Mouse (Mus musculus) left cerebral cortex, adult 9 months (tissue): ENCODE data around the gene C1qtnf9.

ENCODE experiments used
- DNase-seq, 2 experiments: peaks; one replicate each; pipeline ENCODE4 v3.0.0; 2022; ENCODE audit warnings: low spot score in 2 of 2

C1qtnf9 gene

DNA sequence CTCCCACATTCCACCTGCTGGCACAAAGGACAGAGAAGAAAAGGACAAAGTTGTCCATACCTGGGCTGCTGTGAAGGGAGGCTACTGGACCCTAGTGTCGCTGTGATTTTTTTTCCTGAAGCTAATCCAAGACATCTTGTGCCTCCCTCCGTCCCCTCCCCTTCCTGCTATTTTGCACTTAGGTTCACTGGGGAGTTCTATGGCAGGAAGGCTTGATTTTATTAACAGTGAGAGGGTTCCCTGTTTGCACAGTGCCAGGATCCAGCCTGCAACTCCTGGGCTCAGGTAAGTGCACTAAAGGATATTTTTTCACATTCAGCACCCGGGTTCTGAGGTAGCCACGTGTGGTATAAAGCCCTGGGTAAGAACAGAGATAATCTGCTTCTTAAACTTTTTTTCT is at the start of gene C1qtnf9:
Gene C1qtnf9 (plus strand): TSS at position 251 of the 400 bp plus-strand sequence.
- DNase-seq, result no peak

DNA sequence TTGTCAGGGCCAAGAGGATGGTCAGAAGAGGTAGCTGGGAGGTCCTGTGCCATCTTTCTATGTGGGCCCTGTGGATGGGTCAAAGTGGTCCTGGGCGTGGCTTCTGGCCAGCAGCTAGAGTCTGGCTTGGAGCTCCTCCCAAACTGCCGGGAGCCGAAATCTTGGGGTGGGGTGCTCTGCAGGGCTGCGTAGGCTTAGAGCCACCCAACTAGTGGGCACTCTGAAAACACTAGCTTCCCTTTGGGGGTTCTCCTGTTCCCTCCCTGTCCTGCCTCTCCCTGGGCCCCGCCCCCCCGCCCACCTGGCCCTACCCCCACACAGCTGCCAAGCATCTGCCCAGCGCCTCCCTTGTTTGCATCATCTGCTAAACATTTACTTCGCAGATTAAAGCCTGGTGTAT is 46.6 kb upstream of the C1qtnf9 start:
- DNase-seq, result no peak

- no peak for DNase-seq
Measured at GRCm38 (mm10) chr14:60721938-60722337, 46.0 kb upstream of the C1qtnf9 start.

DNA sequence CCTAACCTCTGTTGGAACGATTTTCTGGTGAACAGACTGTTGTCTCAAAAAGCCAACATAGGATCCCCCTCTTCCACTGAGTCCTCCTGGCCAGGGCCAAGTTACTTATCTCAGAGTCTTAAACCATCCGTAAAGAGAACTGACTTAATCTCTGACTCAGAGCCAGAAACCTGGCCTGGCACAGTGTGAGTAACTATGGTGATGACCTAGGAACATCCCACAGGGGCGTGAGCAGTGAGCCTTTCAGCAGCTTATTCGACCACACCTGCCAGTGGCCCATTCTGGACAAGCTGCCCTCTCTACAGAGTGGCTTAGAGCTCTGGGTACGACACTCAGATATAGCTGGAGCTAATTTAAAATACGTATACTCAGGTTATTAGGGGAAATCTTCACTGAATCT is 41.8 kb upstream of the C1qtnf9 start:
- no peak for DNase-seq

DNA sequence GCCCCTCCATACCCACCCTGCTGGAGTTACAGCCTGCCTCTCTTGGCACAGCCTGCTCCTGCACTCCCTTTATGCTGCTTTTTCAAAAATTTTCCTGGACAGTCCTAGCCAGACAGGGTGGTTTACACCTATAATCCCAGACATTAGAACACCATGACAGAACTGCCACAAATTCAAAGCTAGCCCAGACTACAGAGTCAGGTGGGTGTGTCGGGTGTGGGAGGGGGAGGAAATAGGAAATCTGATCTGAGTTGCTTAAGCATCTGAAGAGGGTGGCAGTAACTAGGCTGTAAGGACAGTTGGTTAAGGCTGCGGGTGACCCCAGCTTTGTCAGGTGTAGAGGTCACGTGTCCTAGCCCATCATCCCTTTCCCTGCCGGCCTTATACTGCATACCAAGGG is 40.8 kb upstream of the C1qtnf9 start:
- no peak for DNase-seq

DNA sequence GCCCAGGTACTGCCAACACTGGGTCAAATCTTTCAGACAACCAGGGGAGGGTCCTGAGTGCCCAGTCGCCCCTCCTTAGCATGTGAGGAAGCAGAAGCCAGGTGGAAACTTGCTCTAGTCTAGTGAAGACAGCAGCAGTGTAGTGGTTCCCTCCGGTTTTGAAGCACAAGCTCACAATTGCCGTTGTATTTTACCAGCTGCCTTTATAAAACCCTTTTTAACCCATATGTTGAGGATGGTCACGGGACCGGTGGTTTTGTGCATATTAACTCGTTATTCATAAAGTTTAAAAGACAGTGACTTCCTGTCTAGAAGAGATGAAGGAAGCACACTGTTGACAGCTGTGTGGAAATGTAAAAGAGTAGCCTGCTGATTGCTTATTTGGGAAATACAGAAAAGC is 35.9 kb upstream of the C1qtnf9 start:
- no peak for DNase-seq

GRCm38 (mm10) chr14:60732787-60733186 is 35.1 kb upstream of the C1qtnf9 start:
- DNase-seq, result no peak

DNA sequence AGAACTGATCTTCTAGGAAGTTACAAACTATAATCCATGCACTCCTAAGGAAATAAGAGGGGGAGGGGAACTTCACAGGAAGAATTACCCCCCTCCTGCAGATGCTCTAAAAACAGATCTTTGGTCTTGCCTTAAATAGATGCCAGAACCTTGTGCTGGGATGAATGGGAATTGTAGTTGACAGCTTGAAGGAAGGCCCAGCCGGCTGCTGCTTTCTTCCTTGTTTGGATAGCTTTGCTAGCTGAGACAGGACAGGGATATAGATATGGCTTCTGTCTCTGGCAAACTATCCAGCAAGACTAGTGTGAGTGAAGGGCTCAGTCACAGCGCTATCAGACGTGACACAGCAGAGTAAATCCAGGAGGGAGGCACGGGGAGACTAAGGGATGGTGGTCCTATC is 34.2 kb upstream of the C1qtnf9 start:
- no peak for DNase-seq

GRCm38 (mm10) chr14:60735206-60735605 is 32.7 kb upstream of the C1qtnf9 start:
- DNase-seq, result no peak

- DNase-seq, result no peak
Measured at GRCm38 (mm10) chr14:60735848-60736547, 31.9 kb upstream of the C1qtnf9 start.

DNA sequence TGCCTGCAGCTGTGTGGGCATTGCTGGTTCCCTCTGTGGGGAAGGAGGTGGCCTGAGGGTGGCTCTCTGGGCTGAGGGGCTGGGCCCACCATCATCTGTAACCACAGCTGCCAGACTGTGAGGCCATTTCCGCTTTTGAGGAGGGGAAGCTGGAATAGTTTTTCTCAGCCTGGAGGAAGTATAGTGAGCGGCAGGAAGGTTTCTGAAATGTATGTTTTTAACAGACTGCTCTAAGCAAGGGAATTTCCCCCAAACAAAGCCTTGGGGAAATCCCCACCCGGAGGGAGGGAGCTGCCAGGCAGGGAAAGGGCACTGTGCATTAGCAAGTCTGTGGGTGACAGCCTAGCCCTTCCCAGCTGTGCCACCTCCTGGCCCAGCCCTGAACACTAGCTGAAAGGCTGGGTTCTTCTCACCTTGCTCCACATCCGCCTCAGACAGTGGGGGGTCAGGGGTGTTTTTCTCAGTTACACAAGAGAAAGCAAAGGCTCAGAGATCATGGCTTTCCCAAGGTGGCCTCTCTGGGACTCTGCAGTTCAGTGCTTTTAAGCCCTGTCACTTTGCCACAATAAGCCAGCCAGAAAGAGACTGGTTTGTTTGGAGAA is 31.2 kb upstream of the C1qtnf9 start:
- DNase-seq, result no peak

DNA sequence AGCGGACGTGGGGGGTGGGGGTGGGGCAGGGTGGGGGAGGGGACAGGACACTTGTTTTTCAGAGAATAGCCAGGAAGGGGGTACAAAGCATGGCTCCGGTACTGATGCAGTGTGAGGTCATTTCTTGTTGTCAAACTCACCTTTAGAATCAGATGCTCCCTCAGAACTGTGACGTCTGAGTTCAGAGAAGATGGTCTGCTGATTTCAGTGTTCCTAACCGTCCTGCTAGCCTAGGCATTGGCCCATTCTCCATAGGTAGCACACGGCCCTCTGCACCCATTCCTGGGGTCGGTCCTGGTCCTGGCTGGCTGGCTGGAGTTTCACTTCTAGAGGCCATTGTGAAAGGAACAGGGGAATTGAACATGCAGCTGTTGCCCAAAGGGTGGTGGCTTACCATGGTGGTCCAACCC is 30.7 kb upstream of the C1qtnf9 start:
- no peak for DNase-seq

DNA sequence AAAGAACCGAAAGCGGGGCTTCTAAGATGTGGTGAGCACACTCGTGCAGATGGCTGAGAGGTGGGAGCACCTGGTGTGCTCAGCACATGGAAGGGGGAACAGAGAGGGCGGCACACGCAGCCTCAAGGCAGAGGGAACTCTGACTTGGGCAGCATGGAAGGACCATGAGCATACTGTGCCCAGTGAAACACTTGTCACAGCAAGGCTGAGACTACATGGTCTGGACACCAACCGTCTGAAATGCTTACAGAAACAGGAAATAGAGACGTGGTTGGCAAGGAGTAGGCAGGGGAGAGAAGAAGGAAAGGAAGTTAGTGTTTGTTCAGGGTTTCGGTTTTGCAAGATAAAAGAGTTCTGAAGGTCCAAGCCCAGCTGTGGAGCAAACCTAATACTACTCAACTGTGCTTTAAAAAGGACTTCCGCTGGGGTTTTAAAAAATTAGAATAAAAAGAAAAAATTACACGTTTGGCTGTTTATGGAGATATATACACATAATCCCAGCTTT is 29.4 kb upstream of the C1qtnf9 start:
- no peak for DNase-seq

GRCm38 (mm10) chr14:60739155-60739554 is 28.8 kb upstream of the C1qtnf9 start:
- DNase-seq, result no peak

GRCm38 (mm10) chr14:60739616-60740015 is 28.3 kb upstream of the C1qtnf9 start:
- no peak for DNase-seq

- no peak for DNase-seq
Measured at GRCm38 (mm10) chr14:60740507-60740906, 27.4 kb upstream of the C1qtnf9 start.

- no peak for DNase-seq
Measured at GRCm38 (mm10) chr14:60741033-60741432, 26.9 kb upstream of the C1qtnf9 start.

DNA sequence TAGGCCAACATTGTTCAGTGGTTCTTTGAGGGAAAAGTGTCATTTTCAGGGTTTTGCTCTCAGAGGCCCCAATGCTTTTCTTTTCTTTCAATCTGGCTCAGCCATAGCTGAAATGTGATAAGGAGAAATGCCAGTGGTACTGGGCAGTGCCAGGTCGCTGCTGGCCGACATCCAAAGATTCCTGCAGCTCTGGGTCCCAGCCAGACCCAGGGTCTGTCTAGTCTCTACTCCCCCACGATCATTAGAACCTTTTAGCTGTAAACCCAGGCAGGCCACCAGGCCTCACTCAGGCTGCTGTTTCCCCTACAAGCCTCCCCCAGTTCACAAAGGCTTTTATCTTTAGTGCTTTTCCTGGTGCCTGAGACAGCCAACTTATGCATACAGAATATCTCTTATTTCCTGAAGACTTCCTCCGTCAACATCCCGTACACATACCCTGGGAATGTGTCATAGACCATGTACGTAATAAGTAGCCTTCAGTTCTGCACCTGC is 26.4 kb upstream of the C1qtnf9 start:
- no peak for DNase-seq

GRCm38 (mm10) chr14:60743681-60744080 is 24.3 kb upstream of the C1qtnf9 start:
- no peak for DNase-seq

DNA sequence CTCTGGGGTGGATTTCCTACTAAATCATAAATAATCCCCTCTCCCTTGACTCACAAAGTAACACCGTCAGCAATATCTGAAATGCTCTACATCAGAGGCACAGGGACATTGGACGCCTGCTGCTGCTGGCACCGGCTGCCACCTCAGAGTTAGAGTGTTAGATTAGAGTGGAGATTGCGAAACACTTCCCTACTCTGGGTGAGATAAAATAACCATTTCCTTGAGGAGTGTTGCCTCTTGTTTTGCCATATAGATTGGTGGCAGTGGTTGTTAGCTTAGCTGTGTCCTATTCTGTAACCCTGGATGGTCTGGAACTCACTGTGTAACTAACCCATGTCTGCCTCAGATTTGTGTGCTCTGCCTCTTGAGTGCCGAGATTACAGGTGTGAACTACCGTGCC is 22.7 kb upstream of the C1qtnf9 start:
- no peak for DNase-seq

DNA sequence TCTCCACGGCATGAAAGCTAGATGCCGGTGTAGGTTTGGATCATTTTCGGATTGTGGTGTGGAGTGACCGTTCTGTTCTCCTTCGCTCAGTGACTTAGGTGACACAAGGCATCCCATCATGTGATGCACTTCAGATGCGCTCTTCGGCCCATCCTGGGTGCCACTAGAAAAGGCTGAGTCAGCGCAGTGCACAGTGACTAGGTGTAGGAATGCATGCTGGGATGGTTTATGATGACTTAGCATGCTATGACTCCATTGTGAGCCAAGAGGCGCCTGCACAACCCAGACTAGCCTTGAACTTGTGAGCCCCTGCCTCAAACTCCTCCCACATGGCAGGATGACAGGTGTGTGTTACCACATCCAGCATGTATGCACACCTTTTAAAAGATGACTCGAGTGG is 21.8 kb upstream of the C1qtnf9 start:
- DNase-seq, result no peak

DNA sequence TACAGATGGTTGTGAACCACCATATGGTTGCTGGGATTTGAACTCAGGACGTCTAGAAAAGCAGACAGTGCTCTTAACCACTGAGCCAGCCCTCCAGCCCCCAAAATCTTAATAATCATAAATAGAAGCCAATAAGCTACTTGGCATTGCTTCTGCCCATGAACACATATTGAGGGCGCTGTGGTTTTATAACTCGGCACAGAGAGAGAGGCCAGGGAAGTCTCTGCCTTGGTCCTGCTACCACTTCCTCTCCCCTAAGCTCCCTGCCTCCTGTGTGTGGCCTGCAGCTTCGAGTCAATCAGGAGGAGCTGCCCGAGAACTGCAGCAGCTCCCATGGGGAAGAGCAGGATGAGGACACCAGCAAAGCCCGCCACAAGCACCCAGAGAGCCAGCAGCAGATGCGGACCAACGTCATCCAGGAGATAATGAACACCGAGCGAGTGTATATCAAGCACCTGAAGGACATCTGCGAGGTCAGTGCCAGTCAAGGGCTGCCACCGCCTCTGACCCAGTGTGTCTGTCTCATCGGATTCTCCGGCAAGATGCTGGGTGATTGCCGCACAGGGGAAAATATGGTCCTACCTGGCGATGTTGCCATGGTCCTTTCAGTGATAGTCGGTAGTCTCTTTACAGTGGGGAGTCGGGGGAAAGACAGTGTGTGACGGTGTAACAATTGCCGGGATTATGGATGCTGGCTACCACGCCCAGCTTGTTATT is 20.6 kb upstream of the C1qtnf9 start:
- DNase-seq, result no peak

- DNase-seq, result no peak
Measured at GRCm38 (mm10) chr14:60749880-60750279, 18.1 kb upstream of the C1qtnf9 start.
